Mouse (Mus musculus) urinary bladder, postnatal 25 days (tissue): ENCODE measurements around the gene Fpgs.

Experiments used
- DNase-seq: peaks from one replicate; pipeline ENCODE4 v3.0.0; 2022; ENCODE audit warnings: low spot score

Gene Fpgs

GRCm38 (mm10) chr2:32704021-32704421 lies at the start of gene Fpgs:
Fpgs (minus strand) TSS chr2:32704145.
- no peak for DNase-seq

- no peak for DNase-seq
Observed at GRCm38 (mm10) chr2:32752181-32752580, 48.2 kb upstream of the Fpgs start.

- no peak for DNase-seq
Observed at GRCm38 (mm10) chr2:32751665-32752033, 47.7 kb upstream of the Fpgs start.

GRCm38 (mm10) chr2:32750887-32751664 lies 47.1 kb upstream of the Fpgs start:
- peak; percentile 51 for DNase-seq

GRCm38 (mm10) chr2:32750199-32750598 lies 46.3 kb upstream of the Fpgs start:
- DNase-seq, result no peak

GRCm38 (mm10) chr2:32749082-32749481 lies 45.1 kb upstream of the Fpgs start:
- no peak for DNase-seq

GRCm38 (mm10) chr2:32744272-32744982 lies 40.5 kb upstream of the Fpgs start:
- no peak for DNase-seq

- no peak for DNase-seq
Observed at GRCm38 (mm10) chr2:32742173-32742531, 38.2 kb upstream of the Fpgs start.

- peak; percentile 27 for DNase-seq
Observed at GRCm38 (mm10) chr2:32741273-32742172, 37.6 kb upstream of the Fpgs start.

GRCm38 (mm10) chr2:32740916-32741272 lies 36.9 kb upstream of the Fpgs start, which contains the start of gene 6330409D20Rik:
6330409D20Rik (minus strand) TSS chr2:32741016.
- no peak for DNase-seq

- DNase-seq, result no peak
Observed at GRCm38 (mm10) chr2:32739311-32739710, 35.4 kb upstream of the Fpgs start.

GRCm38 (mm10) chr2:32737008-32737407 lies 33.1 kb upstream of the Fpgs start:
- DNase-seq, result no peak

- no peak for DNase-seq
Observed at GRCm38 (mm10) chr2:32736306-32736829, 32.4 kb upstream of the Fpgs start.

- no peak for DNase-seq
Observed at GRCm38 (mm10) chr2:32734933-32735332, 31.0 kb upstream of the Fpgs start.

GRCm38 (mm10) chr2:32734480-32734879 lies 30.5 kb upstream of the Fpgs start:
- DNase-seq, result no peak

- no peak for DNase-seq
Observed at GRCm38 (mm10) chr2:32732695-32733094, 28.8 kb upstream of the Fpgs start.

- DNase-seq, result no peak
Observed at GRCm38 (mm10) chr2:32731911-32732310, 28.0 kb upstream of the Fpgs start.

- no peak for DNase-seq
Observed at GRCm38 (mm10) chr2:32730854-32731253, 26.9 kb upstream of the Fpgs start.

- no peak for DNase-seq
Observed at GRCm38 (mm10) chr2:32729547-32729946, 25.6 kb upstream of the Fpgs start.

- no peak for DNase-seq
Observed at GRCm38 (mm10) chr2:32728463-32728862, 24.5 kb upstream of the Fpgs start.

GRCm38 (mm10) chr2:32727435-32727834 lies 23.5 kb upstream of the Fpgs start:
- DNase-seq, result peak; percentile 77
